Mouse (Mus musculus): Measurements from ENCODE around the gene Gm20708.

DNA sequence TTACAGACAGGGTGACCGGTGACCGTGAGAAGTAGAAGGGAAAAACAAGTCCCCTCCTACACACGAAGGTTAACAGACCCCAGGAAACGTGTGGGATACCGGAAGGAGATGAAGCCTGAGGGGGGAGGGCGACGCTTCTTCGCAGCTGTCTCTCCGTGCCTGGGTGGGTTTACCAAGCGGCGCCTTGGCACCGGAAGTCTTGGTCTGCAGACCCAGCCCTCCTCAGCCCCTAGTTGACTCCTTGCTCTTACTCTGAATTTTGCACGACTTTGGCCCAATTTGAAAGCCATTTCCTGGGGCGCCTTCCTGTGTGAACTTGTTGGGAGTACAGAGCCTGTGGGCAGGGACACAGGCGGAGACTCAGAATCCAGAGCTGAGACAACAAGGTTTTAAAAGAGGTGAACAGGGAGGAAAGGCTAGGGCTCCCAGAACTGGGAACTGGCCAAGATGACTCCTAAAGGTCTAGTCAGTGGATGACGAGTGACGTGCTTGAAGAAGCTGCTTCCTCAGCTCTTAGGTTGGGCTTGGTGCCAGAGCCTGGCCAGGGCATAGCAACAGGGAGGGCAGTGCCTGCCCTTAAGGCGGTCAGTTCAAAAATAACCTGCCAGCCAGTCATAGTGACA is 28.2 kb upstream of the Gm20708 start:
- TF ChIP-seq POLR2A (IDR thresholded peaks at IDR 0.05; ENCODE audit: control insufficient read depth, extremely low read depth, insufficient read depth, low read length, poor library complexity) (peak; percentile 53; the same call in 1 of the 2 replicates), CTCF (IDR thresholded peaks at IDR 0.05; ENCODE audit: borderline replicate concordance, control insufficient read depth, extremely low read depth, insufficient read depth, low read length, poor library complexity) (no peak)

Data from thymus, adult 2 months (tissue).